Mouse (Mus musculus) midbrain, embryonic 16.5 days (tissue): ENCODE measurements around the gene Psmb5. TPM values are rescaled to one million over a fixed set of nuclear protein-coding genes. Genes with fewer than 3 reads are reported as not detected.
A peak's percentile ranks its signal among the peaks of the same experiment; 100 is the strongest.
"Not testable (repeated sequence)": the region's sequence is repeated elsewhere in the genome, so short reads cannot be mapped to it uniquely, and the experiment has no call there.

ENCODE experiments used
- ATAC-seq: fragments of 200-750 bp; cut with Nextera tagmentation; 2 replicates; pipeline ENCODE4 v1.8.0; 2017; ENCODE audit warnings: moderate TSS enrichment
- H3K27ac ChIP-seq: fragments of 300-500 bp; sonication (generic); 2 replicates; pipeline ENCODE4 v1.5.1; 2014; ENCODE audit warnings: mild to moderate bottlenecking, low read length, mixed read lengths
- H3K27me3 ChIP-seq: fragments of 300-500 bp; sonication (generic); 2 replicates; pipeline ENCODE4 v1.6.1; 2014; ENCODE audit warnings: low read depth, low read length, mixed read lengths; ENCODE audit not compliant: control insufficient read depth, insufficient read depth
- H3K36me3 ChIP-seq: fragments of 300-500 bp; sonication (generic); 2 replicates; pipeline ENCODE4 v1.6.1; 2014; ENCODE audit warnings: mild to moderate bottlenecking, low read length, moderate library complexity, mixed read lengths; ENCODE audit not compliant: control insufficient read depth, insufficient read depth
- H3K4me1 ChIP-seq: fragments of 300-500 bp; sonication (generic); 2 replicates; pipeline ENCODE4 v1.6.1; 2014; ENCODE audit warnings: mild to moderate bottlenecking, low read length, mixed read lengths; ENCODE audit not compliant: control insufficient read depth, insufficient read depth
- H3K4me2 ChIP-seq: fragments of 300-500 bp; sonication (generic); 2 replicates; pipeline ENCODE4 v1.6.1; 2014; ENCODE audit warnings: mild to moderate bottlenecking, low read length, mixed read lengths
- H3K4me3 ChIP-seq: fragments of 300-500 bp; sonication (generic); 2 replicates; pipeline ENCODE4 v1.5.1; 2014; ENCODE audit warnings: low read depth, mild to moderate bottlenecking, low read length, moderate library complexity, mixed read lengths
- H3K9ac ChIP-seq: fragments of 300-500 bp; sonication (generic); 2 replicates; pipeline ENCODE4 v1.6.1; 2014; ENCODE audit warnings: low read depth, low read length, mixed read lengths
- H3K9me3 ChIP-seq: fragments of 300-500 bp; sonication (generic); replicated peaks from 2 replicates; pipeline ENCODE4 v1.6.1; 2014; ENCODE audit warnings: mild to moderate bottlenecking, low read length, mixed read lengths; ENCODE audit not compliant: control insufficient read depth, poor library complexity, severe bottlenecking
- WGBS: fragments of 180-500 bp; shearing (Covaris S2); extraction: QIAGEN DNeasy Blood & Tissue Kit; methylation state at CpG from one replicate; pipeline ENCODE4 v1.1.7; 2014; 5-methylcytosine and 5-hydroxymethylcytosine counted together
- polyA plus RNA-seq: library from polyadenylated mRNA; unstranded; fragments of >200 nt; fragmentation: Nextera tagmentation; extraction: Ambion mirVana; gene quantifications from 2 replicates; pipeline ENCODE4 v1.2.1, GENCODE M21; 2015

Psmb5 gene
- polyA plus RNA-seq, 1 experiment from 2014 or later = 432 TPM

DNA sequence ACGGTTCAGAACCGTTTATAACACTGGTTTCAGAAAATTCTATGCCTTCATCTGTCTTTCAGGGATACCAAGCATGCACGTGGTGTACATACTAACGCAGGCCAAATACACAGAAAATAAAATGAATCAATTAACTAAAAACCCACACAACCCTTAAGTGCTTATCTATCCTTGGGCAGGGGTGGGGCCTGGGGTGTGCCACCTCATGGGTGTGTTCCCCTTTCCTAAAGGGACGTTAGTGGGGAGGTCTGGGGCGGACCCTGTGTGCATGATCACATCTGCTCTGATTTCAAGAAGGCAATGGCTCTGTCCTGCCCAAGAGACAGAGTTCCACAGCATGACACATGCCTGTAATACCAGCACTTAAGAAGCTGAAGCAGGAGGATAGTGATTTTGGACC lies 5.5 kb upstream of the Psmb5 start:
- WGBS = 94% methylated on average over 6 of the region's 6 CpGs
- H3K27me3 ChIP-seq = no peaks in the 10 kb centered on the region
- ATAC-seq = no peak
- H3K9me3 ChIP-seq = no peaks in the 10 kb centered on the region
- H3K9ac ChIP-seq = no peak overlapping the region
- H3K4me3 ChIP-seq = no peak overlapping the region
- no peaks in the 10 kb centered on the region for H3K36me3 ChIP-seq
- no peak overlapping the region for H3K4me2 ChIP-seq
- no peaks in the 10 kb centered on the region for H3K4me1 ChIP-seq
- H3K27ac ChIP-seq = no peak overlapping the region

DNA sequence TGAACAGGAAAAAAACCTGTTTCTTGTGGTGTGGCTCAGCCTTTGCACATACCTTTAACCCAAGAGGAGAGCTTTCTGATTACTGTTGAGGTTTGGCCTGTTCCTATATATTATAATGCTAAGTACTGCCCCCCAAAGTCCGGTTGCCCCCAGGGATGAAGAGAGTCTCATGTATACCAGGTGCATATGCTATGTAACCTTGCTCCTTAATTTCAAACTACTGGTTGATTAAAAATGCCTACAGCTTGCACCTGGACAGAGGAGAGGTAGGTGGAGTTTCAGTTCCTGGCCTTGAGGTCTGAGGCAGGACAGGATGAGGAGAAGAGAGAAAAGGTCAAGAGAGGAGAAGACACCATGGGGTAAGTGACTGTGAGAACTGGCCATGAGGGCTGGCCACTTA lies 3.3 kb upstream of the Psmb5 start, which contains the start of gene Psmb11:
Gene Psmb11, plus strand, starts transcription at position 301 of the 400 bp plus-strand sequence.
- Histone ChIP-seq H3K4me2 (no peak within 1 kb of the TSS), H3K9me3 (no peaks in the 10 kb centered on the region), H3K36me3 (no peaks in the 10 kb centered on the region), H3K9ac (no peak within 1 kb of the TSS), H3K27ac (no peak within 1 kb of the TSS), H3K4me1 (peaks cover 11% of the 10 kb centered on the region), H3K27me3 (no peaks in the 10 kb centered on the region), H3K4me3 (no peak within 1 kb of the TSS)
- no peak for ATAC-seq
- 83% methylated on average over 1 of the region's 1 CpGs for WGBS

DNA sequence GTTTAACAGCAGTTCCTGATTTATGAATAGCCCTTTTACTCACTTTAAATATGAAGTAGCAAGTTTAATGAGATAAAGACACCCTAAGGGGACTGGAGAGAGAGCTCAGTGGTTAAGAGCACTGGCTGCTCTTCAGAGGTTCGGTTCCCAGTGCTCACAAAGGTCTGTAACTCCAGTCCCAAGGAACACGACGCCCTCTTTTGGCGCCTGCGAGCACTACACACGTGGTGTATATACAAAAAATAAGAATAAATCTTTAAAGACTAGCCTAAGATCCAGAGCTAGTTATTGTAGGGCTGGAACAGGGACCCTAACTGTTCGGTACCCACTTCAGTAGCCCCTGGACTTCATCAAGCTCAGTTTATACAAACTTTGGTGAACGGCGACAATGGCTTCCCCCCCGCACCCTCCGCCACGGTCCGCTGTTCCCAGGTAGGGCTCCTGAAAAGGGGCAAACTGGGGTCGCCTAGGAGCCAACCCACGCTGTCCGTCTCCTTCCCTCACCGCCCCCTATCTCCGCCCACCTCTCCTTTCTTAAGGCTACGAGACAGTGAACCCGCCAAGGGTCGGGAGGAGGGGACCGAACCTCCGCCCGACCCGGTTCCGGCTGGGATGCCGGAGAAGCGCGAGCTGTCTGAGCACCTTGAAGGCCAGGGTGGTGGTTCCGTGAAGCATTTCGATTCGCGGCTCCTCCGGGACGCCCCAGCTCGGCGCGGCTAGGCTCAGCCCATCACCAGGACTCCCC lies 498 bp downstream of the Psmb5 start:
- Histone ChIP-seq H3K27ac (peak overlapping the region; percentile 81), H3K9me3 (no peaks in the 10 kb centered on the region), H3K4me1 (peaks cover 11% of the 10 kb centered on the region), H3K27me3 (no peaks in the 10 kb centered on the region), H3K4me3 (peak overlapping the region; percentile 54), H3K4me2 (peak overlapping the region; percentile 87), H3K36me3 (peaks cover 7% of the 10 kb centered on the region; the same call in 1 of the 2 replicates), H3K9ac (peak overlapping the region; percentile 72)
- 1% methylated on average over 38 of the region's 38 CpGs for WGBS
- ATAC-seq = peak; percentile 71

DNA sequence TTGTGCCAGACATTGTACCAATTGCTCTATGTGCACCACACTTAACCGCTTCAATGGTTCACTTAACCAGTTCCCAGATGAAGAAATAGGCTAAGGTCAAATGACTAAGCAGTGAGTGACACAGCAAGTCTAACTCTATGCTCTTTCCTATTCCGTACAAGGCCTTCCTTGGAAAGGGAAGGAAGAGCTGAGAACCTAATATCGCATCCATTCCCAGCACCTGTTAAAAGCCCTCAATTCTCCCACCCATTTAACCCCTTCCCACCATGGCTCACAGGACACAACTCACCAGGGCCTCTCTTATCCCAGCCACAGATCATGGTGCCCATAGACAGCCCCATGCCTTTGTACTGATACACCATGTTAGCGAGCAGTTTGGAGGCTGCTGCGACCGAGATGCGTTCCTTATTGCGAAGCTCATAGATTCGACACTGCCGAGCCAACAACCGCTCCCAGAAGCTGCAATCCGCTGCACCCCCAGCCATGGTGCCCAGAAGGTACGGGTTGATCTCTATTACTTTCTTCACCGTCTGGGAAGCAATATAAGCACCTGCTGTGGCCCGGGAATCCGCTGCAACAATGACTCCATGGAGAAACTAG lies 1.5 kb downstream of the Psmb5 start:
- Histone ChIP-seq H3K27ac (no peak overlapping the region), H3K27me3 (no peaks in the 10 kb centered on the region), H3K4me1 (peaks cover 11% of the 10 kb centered on the region), H3K9me3 (no peaks in the 10 kb centered on the region), H3K4me3 (no peak overlapping the region), H3K36me3 (peaks cover 7% of the 10 kb centered on the region; the same call in 1 of the 2 replicates), H3K9ac (no peak overlapping the region), H3K4me2 (no peak overlapping the region; the same call in 1 of the 2 replicates)
- 93% methylated on average over 16 of the region's 16 CpGs for WGBS
- no peak for ATAC-seq

DNA sequence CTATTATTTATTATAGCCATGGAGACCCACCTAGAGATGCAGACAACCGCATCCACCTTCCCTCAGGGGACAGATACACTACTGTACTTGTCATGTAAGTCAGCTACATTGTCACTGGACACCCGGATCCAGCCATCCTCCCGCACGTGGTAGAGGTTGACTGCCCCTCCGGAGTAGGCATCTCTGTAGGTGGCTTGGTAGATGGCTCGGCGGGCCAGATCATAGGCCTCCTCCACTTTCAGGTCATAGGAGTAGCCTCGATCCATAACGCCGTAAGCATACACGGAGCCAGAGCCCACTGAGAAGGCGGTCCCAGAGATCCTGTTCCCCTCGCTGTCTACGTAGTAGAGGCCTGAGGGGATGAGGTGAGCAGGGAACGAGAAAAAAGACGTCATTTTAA lies 3.7 kb downstream of the Psmb5 start:
- H3K4me2 ChIP-seq, H3K27ac ChIP-seq, ATAC-seq, H3K4me3 ChIP-seq, H3K9me3 ChIP-seq, H3K36me3 ChIP-seq, H3K9ac ChIP-seq, H3K27me3 ChIP-seq: not testable (repeated sequence)
- WGBS = 90% methylated on average over 16 of the region's 16 CpGs
- peaks cover 11% of the 10 kb centered on the region for H3K4me1 ChIP-seq

DNA sequence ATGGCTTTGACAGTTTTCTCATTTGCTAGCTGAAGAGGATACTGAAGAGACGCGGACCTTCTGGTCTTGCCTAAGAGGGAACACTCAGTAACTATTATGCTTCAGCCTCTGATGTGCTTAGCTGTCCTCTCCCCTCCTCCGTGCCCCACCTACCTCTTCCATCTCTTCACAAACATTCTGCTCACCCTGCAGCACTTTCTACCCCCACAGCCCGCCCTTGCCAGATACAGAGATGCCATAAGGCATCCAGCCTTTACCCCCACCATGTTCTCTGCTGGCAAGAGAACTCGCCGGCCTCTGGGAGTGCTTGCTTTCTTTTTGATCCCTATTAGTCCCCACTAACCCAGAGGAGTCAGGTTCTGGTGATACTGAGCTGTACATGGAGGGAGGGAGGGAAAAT lies 7.2 kb downstream of the Psmb5 start:
- H3K9ac ChIP-seq = no peak overlapping the region
- no peak overlapping the region for H3K4me3 ChIP-seq
- ATAC-seq = no peak
- H3K36me3 ChIP-seq = peaks cover 7% of the 10 kb centered on the region; the same call in 1 of the 2 replicates
- no peaks in the 10 kb centered on the region for H3K4me1 ChIP-seq
- H3K4me2 ChIP-seq = no peak overlapping the region
- no peaks in the 10 kb centered on the region for H3K27me3 ChIP-seq
- H3K9me3 ChIP-seq = no peaks in the 10 kb centered on the region
- WGBS = 78% methylated on average over 6 of the region's 6 CpGs
- H3K27ac ChIP-seq = no peak overlapping the region

DNA sequence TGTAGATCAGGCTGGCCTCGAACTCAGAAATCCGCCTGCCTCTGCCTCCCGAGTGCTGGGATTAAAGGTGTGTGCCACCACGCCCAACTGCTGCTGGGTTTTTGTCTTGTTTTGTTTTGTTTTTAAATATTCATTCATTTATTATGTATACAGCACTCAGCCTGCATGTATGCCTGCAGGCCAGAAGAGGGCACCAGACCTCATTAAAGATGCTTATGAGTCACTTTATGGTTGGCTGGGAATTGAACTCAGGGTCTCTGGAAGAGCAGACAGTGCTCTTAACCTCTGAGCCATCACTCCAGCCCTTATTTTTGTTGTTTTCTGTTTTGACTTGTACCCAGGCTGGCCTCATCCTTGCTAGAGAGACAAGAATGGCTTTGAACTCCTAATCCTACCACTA lies 7.9 kb downstream of the Psmb5 start:
- 75% methylated on average over 4 of the region's 4 CpGs for WGBS
- H3K4me1 ChIP-seq = peaks cover 4% of the 10 kb centered on the region
- no peak overlapping the region for H3K27ac ChIP-seq
- peaks cover 6% of the 10 kb centered on the region; the same call in 1 of the 2 replicates for H3K36me3 ChIP-seq
- no peak overlapping the region for H3K4me2 ChIP-seq
- H3K4me3 ChIP-seq = no peak overlapping the region
- no peak overlapping the region for H3K9ac ChIP-seq
- no peaks in the 10 kb centered on the region for H3K27me3 ChIP-seq
- ATAC-seq = no peak
- H3K9me3 ChIP-seq = no peaks in the 10 kb centered on the region

DNA sequence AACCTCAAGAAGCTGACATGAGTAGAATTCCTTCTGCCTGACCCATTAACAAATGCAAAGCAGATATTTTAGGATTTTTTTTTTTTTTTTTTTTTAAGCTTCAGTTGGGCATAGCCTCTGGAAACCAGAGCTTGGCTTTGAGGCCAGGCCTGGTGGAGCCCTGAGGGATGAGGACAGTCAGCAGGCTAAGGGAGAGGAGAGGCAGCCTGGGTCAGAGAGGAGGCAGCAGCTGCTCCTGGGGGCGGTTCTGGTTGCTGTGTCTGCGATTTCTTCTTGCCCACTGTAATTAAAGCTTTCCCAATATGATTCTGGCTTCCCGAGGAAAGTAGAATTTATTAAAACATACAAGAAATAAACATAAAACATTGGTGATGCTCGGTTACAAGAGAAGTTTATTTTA lies 8.6 kb downstream of the Psmb5 start:
- no peak for ATAC-seq
- WGBS = 76% methylated on average over 4 of the region's 4 CpGs

DNA sequence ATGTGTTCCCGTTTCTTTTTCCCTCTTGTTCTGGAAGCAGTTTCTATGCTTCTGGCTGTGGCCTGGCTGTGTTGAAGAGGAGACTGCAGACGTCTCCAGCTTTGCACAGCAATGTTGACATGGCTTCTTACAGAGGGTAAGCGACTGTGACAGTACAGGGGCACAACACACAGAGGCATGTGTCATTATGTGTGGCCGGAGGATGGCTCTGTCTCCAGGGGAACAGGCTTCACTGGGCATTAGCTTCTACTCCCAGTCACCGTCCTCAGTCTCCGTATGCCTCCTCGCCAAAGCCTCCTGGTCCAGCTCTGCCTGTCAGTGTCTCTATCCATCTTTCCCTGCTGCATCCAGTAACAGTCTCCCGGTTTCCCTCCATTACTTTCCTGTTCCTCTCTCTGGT lies 10.6 kb downstream of the Psmb5 start:
- Histone ChIP-seq H3K9me3 (no peaks in the 10 kb centered on the region), H3K9ac (no peak overlapping the region), H3K4me2 (no peak overlapping the region), H3K36me3 (no peaks in the 10 kb centered on the region; the same call in 1 of the 2 replicates), H3K4me1 (peaks cover 21% of the 10 kb centered on the region), H3K27me3 (no peaks in the 10 kb centered on the region), H3K4me3 (no peak overlapping the region), H3K27ac (no peak overlapping the region)
- 32% methylated on average over 8 of the region's 8 CpGs for WGBS
- no peak for ATAC-seq

More for the DNA sequence above, 8.6 kb downstream of the Psmb5 start:
- Histone ChIP-seq H3K27me3 (no peaks in the 10 kb centered on the region), H3K36me3 (peaks cover 5% of the 10 kb centered on the region; the same call in 1 of the 2 replicates), H3K4me3 (no peak overlapping the region), H3K4me1 (peaks cover 11% of the 10 kb centered on the region), H3K9me3 (no peaks in the 10 kb centered on the region), H3K27ac (no peak overlapping the region), H3K4me2 (no peak overlapping the region), H3K9ac (no peak overlapping the region)
